Mouse (Mus musculus): ENCODE measurements around the gene Fgf22. TPM values are rescaled to one million over a fixed set of nuclear protein-coding genes. Genes with fewer than 3 reads are reported as not detected.

The Fgf22 gene
- polyA plus RNA-seq (2015; fragmentation: Nextera tagmentation; extraction: Ambion mirVana): 1.00 and 2.1 TPM in 2 replicates

DNA sequence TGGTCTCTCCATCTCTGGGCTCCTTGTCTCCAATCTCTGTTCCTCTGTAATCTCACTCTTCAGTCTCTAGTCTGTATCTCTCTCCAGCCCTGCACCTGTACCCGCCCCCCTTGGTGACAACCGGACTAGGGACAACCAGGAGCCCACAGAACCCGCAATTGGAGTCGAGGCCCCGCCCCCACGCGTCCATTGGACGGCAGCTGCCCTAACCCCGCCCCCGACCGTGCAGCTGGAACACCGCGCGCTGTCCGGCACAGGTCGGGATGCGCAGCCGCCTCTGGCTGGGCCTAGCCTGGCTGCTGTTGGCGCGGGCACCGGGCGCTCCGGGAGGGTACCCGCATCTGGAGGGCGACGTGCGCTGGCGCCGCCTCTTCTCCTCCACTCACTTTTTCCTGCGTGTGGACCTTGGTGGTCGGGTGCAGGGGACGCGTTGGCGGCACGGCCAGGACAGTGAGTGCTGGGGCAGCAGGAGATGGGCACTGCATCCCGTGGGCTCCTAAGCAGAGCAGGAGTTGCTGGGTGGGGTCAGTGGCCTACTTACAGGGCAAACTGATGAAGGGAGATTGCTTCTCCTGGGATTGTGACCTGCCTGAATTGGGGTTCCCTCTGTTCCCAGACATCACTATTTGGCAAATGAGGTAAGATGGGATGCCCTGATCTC lies at the start of gene Fgf22:
Gene Fgf22 (plus strand): TSS at position 221 of the 661 bp plus-strand sequence.
- H3K4me1 ChIP-seq (replicated peaks): peaks cover 14% of the 10 kb centered on the region
- peak within 1 kb of the TSS; percentile 72 for H3K4me2 ChIP-seq
- peak within 1 kb of the TSS; percentile 44 for H3K4me3 ChIP-seq
- peaks cover 11% of the 10 kb centered on the region; the same call in 1 of the 2 replicates for H3K27me3 ChIP-seq
- H3K9me3 ChIP-seq: no peaks in the 10 kb centered on the region
- peak; percentile 85 for ATAC-seq (ENCODE audit: low FRiP score)
- H3K27ac ChIP-seq: no peak within 1 kb of the TSS
- 1% methylated on average over 36 of the region's 36 CpGs for WGBS
- H3K36me3 ChIP-seq: peaks cover 43% of the 10 kb centered on the region
- peak within 1 kb of the TSS; percentile 71 for H3K9ac ChIP-seq

DNA sequence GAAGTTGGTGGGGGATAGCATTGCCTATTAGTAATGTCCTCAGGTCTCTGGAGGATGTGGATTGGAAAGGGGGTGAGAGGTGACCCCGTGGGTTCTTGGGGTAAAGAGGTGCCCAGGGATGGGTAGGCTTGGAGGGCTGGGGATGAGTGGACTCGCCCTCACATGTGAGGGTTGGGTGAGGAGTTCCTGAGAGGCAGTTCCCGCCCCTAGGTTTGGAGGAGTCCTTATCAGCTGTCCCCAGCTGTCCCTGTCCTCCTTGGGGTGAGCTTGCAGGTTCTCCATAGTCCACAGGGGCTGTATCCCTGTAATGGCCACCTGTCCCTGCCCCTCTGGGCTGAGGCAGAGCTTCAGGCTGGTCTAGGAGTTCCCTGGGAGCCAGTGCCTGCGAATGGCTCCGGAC lies 48.9 kb upstream of the Fgf22 start:
- Histone ChIP-seq H3K9ac (peak overlapping the region; percentile 87), H3K27ac (no peak overlapping the region; the same call in 1 of the 2 replicates)
- WGBS: 86% methylated on average over 5 of the region's 5 CpGs

DNA sequence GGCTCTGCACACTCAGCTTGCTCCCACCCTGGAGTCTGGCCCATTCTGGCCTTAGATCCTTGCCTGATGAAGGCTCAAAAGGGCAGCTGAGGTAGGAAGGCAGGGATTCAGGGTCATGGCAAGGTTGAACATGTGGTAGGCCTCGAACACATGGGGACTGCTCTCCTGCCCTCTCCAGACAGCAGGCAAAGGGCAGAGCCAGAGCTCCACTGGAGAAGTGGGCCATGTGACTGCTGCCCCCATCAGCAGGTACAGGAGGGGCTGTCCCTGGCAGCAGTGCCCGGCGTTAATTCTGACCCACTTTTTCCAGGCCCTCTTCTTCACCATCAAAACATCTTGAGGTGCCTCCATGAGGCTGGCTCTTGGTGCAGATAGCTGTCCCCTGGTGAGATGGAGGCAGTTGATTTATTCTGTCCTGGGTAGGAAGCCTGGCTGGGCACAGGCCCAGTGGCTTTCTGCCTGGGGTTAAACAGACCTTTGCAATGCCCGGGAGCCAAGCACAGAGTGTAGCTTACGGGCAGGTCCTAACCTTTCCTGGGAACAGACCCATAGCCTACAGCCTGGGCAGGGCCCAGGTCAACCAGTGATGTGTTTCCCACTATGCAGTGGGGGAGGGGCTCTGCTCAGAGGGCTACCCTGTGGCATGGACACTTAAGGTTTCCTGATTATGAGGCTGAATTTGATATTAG lies 48.3 kb upstream of the Fgf22 start:
- Histone ChIP-seq H3K9ac (peak overlapping the region; percentile 87), H3K9me3 (no peaks in the 10 kb centered on the region), H3K27ac (0 out of 2 replicates have a peak overlapping the region, but pooled peaks have one; percentile 3), H3K36me3 (peaks cover 35% of the 10 kb centered on the region), H3K4me3 (peak overlapping the region; percentile 66), H3K4me2 (peak overlapping the region; percentile 94), H3K27me3 (no peaks in the 10 kb centered on the region), H3K4me1 (replicated peaks) (peaks cover 41% of the 10 kb centered on the region)
- no peak for ATAC-seq (ENCODE audit: low FRiP score)
- WGBS: 89% methylated on average over 5 of the region's 5 CpGs

More for the DNA sequence above, 48.9 kb upstream of the Fgf22 start:
- peak overlapping the region; percentile 66 for H3K4me3 ChIP-seq
- no peaks in the 10 kb centered on the region for H3K27me3 ChIP-seq
- H3K4me1 ChIP-seq (replicated peaks): peaks cover 41% of the 10 kb centered on the region
- H3K4me2 ChIP-seq: peak overlapping the region; percentile 94
- H3K36me3 ChIP-seq: peaks cover 29% of the 10 kb centered on the region
- H3K9me3 ChIP-seq: no peaks in the 10 kb centered on the region
- ATAC-seq (ENCODE audit: low FRiP score): no peak

DNA sequence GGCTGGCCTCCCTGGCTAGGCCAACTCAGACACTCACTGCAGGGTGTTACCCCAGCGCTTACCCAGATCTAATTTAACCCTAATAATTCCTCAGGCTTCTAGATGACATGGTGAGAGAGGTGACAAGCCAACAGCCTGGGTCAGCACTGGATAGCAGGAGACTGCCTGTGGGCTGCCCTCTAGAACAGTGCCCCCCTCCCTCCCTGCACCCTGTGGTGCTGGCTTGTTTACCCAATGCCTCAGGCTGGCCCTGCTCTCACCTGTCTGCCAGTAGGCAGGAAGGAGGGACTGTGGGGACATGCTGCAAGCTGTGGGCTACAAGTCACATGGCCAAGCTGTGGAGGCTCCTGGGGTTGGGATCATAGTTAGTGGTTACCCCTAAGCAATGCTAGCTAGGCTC lies 47.7 kb upstream of the Fgf22 start:
- Histone ChIP-seq H3K27me3 (no peaks in the 10 kb centered on the region), H3K4me2 (peak overlapping the region; percentile 94), H3K4me3 (no peak overlapping the region), H3K9me3 (no peaks in the 10 kb centered on the region), H3K4me1 (replicated peaks) (peaks cover 41% of the 10 kb centered on the region), H3K9ac (peak overlapping the region; percentile 87; the same call in 1 of the 2 replicates), H3K36me3 (peaks cover 41% of the 10 kb centered on the region), H3K27ac (no peak overlapping the region)
- WGBS: 78% methylated on average over 1 of the region's 1 CpGs
- no peak for ATAC-seq (ENCODE audit: low FRiP score)

GRCm38 (mm10) chr10:79707759-79708158 lies 47.1 kb upstream of the Fgf22 start:
- H3K9ac ChIP-seq: no peak overlapping the region
- H3K4me1 ChIP-seq (replicated peaks): peaks cover 41% of the 10 kb centered on the region

GRCm38 (mm10) chr10:79708668-79709067 lies 46.2 kb upstream of the Fgf22 start:
- Histone ChIP-seq H3K4me3 (no peak overlapping the region), H3K4me1 (replicated peaks) (peaks cover 41% of the 10 kb centered on the region), H3K4me2 (no peak overlapping the region), H3K9ac (no peak overlapping the region), H3K9me3 (no peaks in the 10 kb centered on the region), H3K36me3 (peaks cover 41% of the 10 kb centered on the region), H3K27me3 (no peaks in the 10 kb centered on the region), H3K27ac (no peak overlapping the region)
- ATAC-seq (ENCODE audit: low FRiP score): no peak
- WGBS: 91% methylated on average over 21 of the region's 21 CpGs

More at GRCm38 (mm10) chr10:79707759-79708158, 47.1 kb upstream of the Fgf22 start:
- Histone ChIP-seq H3K27ac (no peak overlapping the region), H3K4me3 (no peak overlapping the region), H3K4me2 (no peak overlapping the region), H3K36me3 (peaks cover 41% of the 10 kb centered on the region), H3K27me3 (no peaks in the 10 kb centered on the region), H3K9me3 (no peaks in the 10 kb centered on the region)
- ATAC-seq (ENCODE audit: low FRiP score): no peak
- WGBS: 78% methylated on average over 4 of the region's 4 CpGs

DNA sequence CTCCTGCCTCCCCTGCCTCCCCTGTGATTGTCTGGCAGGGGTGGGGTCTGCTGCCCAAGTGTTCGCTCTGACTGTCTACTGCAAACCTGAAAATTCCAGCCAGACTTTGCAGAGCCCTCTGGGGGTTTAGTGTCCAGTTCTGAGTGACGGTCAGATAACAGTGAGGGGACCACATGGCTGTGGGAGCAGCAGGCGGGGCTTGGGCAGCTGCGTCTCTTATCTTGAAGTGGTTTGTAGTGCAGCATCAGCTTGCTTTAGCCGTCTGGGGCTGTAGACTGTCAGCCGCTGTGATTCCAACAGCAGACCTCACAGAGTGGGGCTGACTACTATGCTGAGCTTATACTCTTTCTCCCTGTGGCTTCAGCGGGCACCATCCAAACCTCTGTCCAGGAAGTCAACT lies 45.6 kb upstream of the Fgf22 start:
- H3K4me3 ChIP-seq: no peak overlapping the region
- H3K4me2 ChIP-seq: no peak overlapping the region
- no peak overlapping the region for H3K27ac ChIP-seq
- WGBS: 83% methylated on average over 7 of the region's 7 CpGs
- H3K27me3 ChIP-seq: no peaks in the 10 kb centered on the region
- H3K4me1 ChIP-seq (replicated peaks): peaks cover 41% of the 10 kb centered on the region
- H3K36me3 ChIP-seq: peaks cover 41% of the 10 kb centered on the region
- no peak for ATAC-seq (ENCODE audit: low FRiP score)
- no peaks in the 10 kb centered on the region for H3K9me3 ChIP-seq
- H3K9ac ChIP-seq: 0 out of 2 replicates have a peak overlapping the region, but pooled peaks have one; percentile 3

GRCm38 (mm10) chr10:79712029-79712428 lies 42.8 kb upstream of the Fgf22 start:
- Histone ChIP-seq H3K4me3 (no peak overlapping the region), H3K27ac (no peak overlapping the region), H3K4me1 (replicated peaks) (peaks cover 31% of the 10 kb centered on the region), H3K4me2 (no peak overlapping the region), H3K27me3 (peaks cover 26% of the 10 kb centered on the region), H3K9me3 (no peaks in the 10 kb centered on the region), H3K9ac (no peak overlapping the region), H3K36me3 (peaks cover 38% of the 10 kb centered on the region)
- WGBS: 89% methylated on average over 1 of the region's 1 CpGs
- peak; percentile 11; the same call in 1 of the 2 replicates for ATAC-seq (ENCODE audit: low FRiP score)

DNA sequence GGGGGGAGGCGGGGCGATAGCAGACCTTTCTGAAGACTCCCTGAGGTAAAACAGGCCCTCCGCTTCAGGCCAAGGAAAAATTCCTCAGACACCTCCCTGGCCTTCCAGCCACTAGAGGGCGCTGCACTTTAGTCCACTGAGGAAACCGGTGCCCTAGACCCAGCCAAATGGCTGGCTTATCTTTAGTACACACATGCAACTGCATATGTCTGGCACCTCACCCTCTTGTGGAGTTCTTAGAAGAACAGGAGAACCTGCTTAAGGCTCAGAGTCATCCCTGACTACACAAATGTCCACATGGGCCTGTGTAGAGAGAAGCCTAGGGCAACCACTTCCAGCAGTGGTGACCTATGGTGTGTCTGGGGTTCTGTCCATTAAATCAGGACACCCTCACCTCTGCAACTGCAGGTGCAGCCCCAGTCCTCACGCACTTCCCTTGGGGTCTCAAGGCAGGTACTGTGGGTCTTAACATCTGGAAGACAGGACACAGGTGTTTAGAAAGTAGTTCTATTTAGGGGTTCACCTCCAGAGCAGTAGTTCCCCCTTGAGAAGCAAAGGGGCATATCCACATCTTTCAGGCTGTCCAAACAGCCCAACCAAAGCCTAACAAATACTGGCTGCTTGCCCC lies 42.3 kb upstream of the Fgf22 start:
- no peak for ATAC-seq (ENCODE audit: low FRiP score)
- Histone ChIP-seq H3K4me1 (replicated peaks) (peaks cover 31% of the 10 kb centered on the region), H3K4me2 (no peak overlapping the region), H3K27me3 (peaks cover 32% of the 10 kb centered on the region), H3K9me3 (no peaks in the 10 kb centered on the region), H3K9ac (no peak overlapping the region), H3K36me3 (peaks cover 37% of the 10 kb centered on the region), H3K4me3 (no peak overlapping the region), H3K27ac (no peak overlapping the region)
- 16% methylated on average over 4 of the region's 6 CpGs for WGBS

DNA sequence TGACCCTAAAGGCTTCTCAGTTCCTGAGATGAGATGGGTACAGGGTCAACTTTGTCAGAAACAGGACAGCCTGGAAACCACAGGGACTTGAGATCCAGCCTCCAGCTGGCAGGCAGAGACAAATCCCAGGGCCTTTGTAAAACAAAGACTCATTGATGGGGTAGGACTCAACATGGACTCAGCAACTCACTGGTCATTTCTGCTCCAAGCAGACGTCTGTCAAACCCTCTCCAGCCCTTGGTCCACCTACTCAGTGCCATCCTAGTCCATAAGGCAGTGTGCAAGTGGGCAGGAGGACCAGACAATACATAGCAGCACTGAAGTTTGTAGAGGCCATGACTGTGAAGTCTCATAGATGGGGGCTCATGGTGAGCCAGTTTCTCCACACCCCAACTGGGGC lies 41.7 kb upstream of the Fgf22 start:
- H3K36me3 ChIP-seq: peaks cover 37% of the 10 kb centered on the region
- no peak overlapping the region for H3K27ac ChIP-seq
- no peak overlapping the region for H3K9ac ChIP-seq
- H3K4me3 ChIP-seq: no peak overlapping the region
- WGBS: 33% methylated on average over 1 of the region's 1 CpGs
- H3K4me2 ChIP-seq: no peak overlapping the region
- no peak for ATAC-seq (ENCODE audit: low FRiP score)
- peaks cover 37% of the 10 kb centered on the region for H3K27me3 ChIP-seq
- H3K9me3 ChIP-seq: no peaks in the 10 kb centered on the region
- peaks cover 31% of the 10 kb centered on the region for H3K4me1 ChIP-seq (replicated peaks)

DNA sequence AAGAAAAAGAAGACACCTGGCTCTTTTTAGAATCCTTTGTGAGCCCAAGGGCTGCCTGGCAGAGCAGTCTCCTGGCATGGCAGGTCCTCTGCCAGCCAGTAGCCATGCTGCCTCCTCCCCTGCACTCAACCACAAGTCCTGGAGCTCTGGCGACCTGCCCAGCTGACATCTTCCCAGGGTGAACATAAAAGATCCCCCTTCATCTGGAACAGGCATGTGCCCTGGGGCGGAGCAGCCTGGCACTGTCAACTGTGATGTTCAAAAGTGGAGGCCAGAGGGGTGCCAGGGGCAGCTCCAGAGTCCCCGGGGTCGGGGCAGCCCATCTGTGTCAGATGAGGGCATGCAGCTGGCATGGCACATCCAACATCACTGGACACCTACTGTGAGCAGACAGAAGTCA lies 39.9 kb upstream of the Fgf22 start:
- Histone ChIP-seq H3K36me3 (peaks cover 22% of the 10 kb centered on the region), H3K9ac (no peak overlapping the region), H3K4me1 (replicated peaks) (peaks cover 25% of the 10 kb centered on the region), H3K27me3 (peaks cover 56% of the 10 kb centered on the region), H3K9me3 (no peaks in the 10 kb centered on the region), H3K4me2 (no peak overlapping the region), H3K4me3 (no peak overlapping the region), H3K27ac (no peak overlapping the region)
- no peak for ATAC-seq (ENCODE audit: low FRiP score)
- 70% methylated on average over 4 of the region's 4 CpGs for WGBS

DNA sequence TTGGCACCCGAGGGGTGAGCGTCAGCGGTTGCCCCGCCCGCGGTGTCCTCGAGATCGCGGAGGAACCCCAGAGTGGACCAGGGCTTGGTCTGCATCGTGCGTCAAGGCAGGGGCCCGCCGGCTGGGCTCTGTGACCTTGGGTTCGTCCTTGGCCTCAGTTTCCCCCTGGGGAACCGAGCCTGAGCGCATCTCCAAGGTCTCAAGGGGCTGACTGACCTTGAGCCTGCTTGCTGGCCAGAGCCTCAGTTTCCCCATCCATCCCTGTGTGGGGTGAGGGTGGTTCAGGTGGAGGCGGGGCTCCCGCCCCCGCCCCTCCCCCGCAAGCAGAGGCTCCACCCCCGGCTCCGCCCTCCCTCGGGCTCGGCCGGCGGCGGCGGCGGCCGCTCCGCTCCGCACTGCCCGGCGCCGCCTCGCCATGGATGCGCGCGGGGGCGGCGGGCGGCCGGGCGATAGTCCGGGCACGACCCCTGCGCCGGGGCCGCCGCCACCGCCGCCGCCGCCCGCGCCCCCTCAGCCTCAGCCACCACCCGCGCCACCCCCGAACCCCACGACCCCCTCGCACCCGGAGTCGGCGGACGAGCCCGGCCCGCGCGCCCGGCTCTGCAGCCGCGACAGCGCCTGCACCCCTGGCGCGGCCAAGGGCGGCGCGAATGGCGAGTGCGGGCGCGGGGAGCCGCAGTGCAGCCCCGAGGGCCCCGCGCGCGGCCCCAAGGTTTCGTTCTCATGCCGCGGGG lies 38.5 kb upstream of the Fgf22 start, which contains the start of gene Hcn2:
Gene Hcn2 (plus strand): TSS at position 381 of the 734 bp plus-strand sequence.
- peaks cover 25% of the 10 kb centered on the region for H3K4me1 ChIP-seq (replicated peaks)
- H3K36me3 ChIP-seq: peaks cover 7% of the 10 kb centered on the region
- H3K9ac ChIP-seq: peak within 1 kb of the TSS; percentile 82
- H3K27ac ChIP-seq: no peak within 1 kb of the TSS
- no peaks in the 10 kb centered on the region for H3K9me3 ChIP-seq
- ATAC-seq (ENCODE audit: low FRiP score): peak; percentile 50
- peak within 1 kb of the TSS; percentile 94 for H3K4me2 ChIP-seq
- WGBS: 3% methylated on average over 49 of the region's 91 CpGs
- peak within 1 kb of the TSS; percentile 67 for H3K4me3 ChIP-seq
- H3K27me3 ChIP-seq: peaks cover 61% of the 10 kb centered on the region
